Mouse (Mus musculus) megakaryocyte-erythroid progenitor cell, adult 5-6 weeks (primary cell): ENCODE measurements around the gene Ddx42. TPM values are rescaled to one million over a fixed set of nuclear protein-coding genes. Genes with fewer than 3 reads are reported as not detected.

Source experiments
- ATAC-seq: replicated peaks from 2 replicates; pipeline ENCODE4 v1.8.0; 2016; ENCODE audit warnings: mild to moderate bottlenecking, inconsistent platforms; ENCODE audit not compliant: severe bottlenecking, poor library complexity, low FRiP score, low TSS enrichment
- total RNA-seq, 2 experiments: library from RNA; stranded (forward) in 1 of 2; stranded (reverse) in 1 of 2; fragments of 200-1000, 215-1000 nt in 1 of 2; fragments of >200 nt in 1 of 2; fragmentation: Nextera tagmentation in 1 of 2; gene quantifications; 2 replicates each; pipeline ENCODE4 v1.2.3; 2014 to 2017

Ddx42 gene
- total RNA-seq, 2 experiments from 2014 or later: 66.6 to 82.7 TPM

- no peak for ATAC-seq
Observed at GRCm38 (mm10) chr11:106265570-106265969, 48.8 kb downstream of the Ddx42 start.

GRCm38 (mm10) chr11:106266431-106266830, 49.7 kb downstream of the Ddx42 start:
- ATAC-seq: no peak

- peak; percentile 73 for ATAC-seq
Observed at GRCm38 (mm10) chr11:106267311-106267852, 50.7 kb downstream of the Ddx42 start.

GRCm38 (mm10) chr11:106267871-106268270, 51.1 kb downstream of the Ddx42 start:
- no peak for ATAC-seq

- ATAC-seq: no peak
Observed at GRCm38 (mm10) chr11:106268326-106269059, 51.8 kb downstream of the Ddx42 start.

GRCm38 (mm10) chr11:106269060-106269431, 52.3 kb downstream of the Ddx42 start:
- ATAC-seq: no peak

- no peak for ATAC-seq
Observed at GRCm38 (mm10) chr11:106271131-106271793, 54.5 kb downstream of the Ddx42 start.

- ATAC-seq: no peak; the same call in 1 of the 2 replicates
Observed at GRCm38 (mm10) chr11:106271794-106272643, 55.3 kb downstream of the Ddx42 start.

GRCm38 (mm10) chr11:106272644-106273310, 56.1 kb downstream of the Ddx42 start, which contains the start of gene Smarcd2:
TSS of gene Smarcd2 (minus strand) at chr11:106272972.
- peak; percentile 82 for ATAC-seq

GRCm38 (mm10) chr11:106273311-106273684, 56.6 kb downstream of the Ddx42 start:
- ATAC-seq: no peak

- no peak for ATAC-seq
Observed at GRCm38 (mm10) chr11:106273811-106274210, 57.1 kb downstream of the Ddx42 start.

GRCm38 (mm10) chr11:106274374-106274773, 57.6 kb downstream of the Ddx42 start:
- ATAC-seq: no peak

GRCm38 (mm10) chr11:106274971-106275411, 58.3 kb downstream of the Ddx42 start:
- no peak for ATAC-seq

- peak; percentile 77 for ATAC-seq
Observed at GRCm38 (mm10) chr11:106276454-106276853, 59.7 kb downstream of the Ddx42 start, which contains the start of gene Tcam1. TSS of gene Tcam1 (plus strand) at chr11:106276672.

- no peak for ATAC-seq
Observed at GRCm38 (mm10) chr11:106282452-106282851, 65.7 kb downstream of the Ddx42 start.

- ATAC-seq: no peak
Observed at GRCm38 (mm10) chr11:106283371-106283770, 66.6 kb downstream of the Ddx42 start.

- ATAC-seq: no peak
Observed at GRCm38 (mm10) chr11:106284126-106284525, 67.4 kb downstream of the Ddx42 start.

GRCm38 (mm10) chr11:106286206-106286605, 69.5 kb downstream of the Ddx42 start:
- ATAC-seq: no peak

GRCm38 (mm10) chr11:106286987-106287386, 70.3 kb downstream of the Ddx42 start:
- ATAC-seq: no peak
